Mouse (Mus musculus) left cerebral cortex, adult 6 months (tissue): ENCODE measurements around the gene Sptan1. TPM values are rescaled to one million over a fixed set of nuclear protein-coding genes. Genes with fewer than 3 reads are reported as not detected.

ENCODE experiments used
- long read RNA-seq, 2 experiments: library from polyadenylated mRNA; unstranded; transcript quantifications; one replicate each; pipeline ENCODE4 v2.0.0; 2019 to 2020
- polyA plus RNA-seq: library from polyadenylated mRNA; unstranded; fragments of <200 nt; fragmentation: Nextera tagmentation; gene quantifications from 2 replicates; pipeline ENCODE4 v1.2.3, GENCODE M21; 2021

The Sptan1 gene
- 113 and 146 TPM in 2 replicates for polyA plus RNA-seq
- long read RNA-seq, experiment 1, partial matches to known transcripts, result 176 of 213 reads
- long read RNA-seq, experiment 1, other reads (novel, unspliced or antisense), result 36 of 213 reads
- long read RNA-seq, experiment 2, transcript Sptan1-214 (2 exons, 719 nt), result major isoform, 8 of 125 reads
- long read RNA-seq, experiment 2, partial matches to known transcripts, result 110 of 125 reads
- long read RNA-seq, experiment 2, other reads (novel, unspliced or antisense), result 7 of 125 reads

GRCm38 (mm10) chr2:29965250-29965843, at the start of gene Sptan1:
Gene Sptan1 (plus strand): TSS chr2:29965560.

GRCm38 (mm10) chr2:29934906-29935599, 30.3 kb upstream of the Sptan1 start, which contains the start of gene Gle1:
Gene Gle1 (plus strand): TSS chr2:29935426.

GRCm38 (mm10) chr2:30048699-30049388, 83.5 kb downstream of the Sptan1 start, which contains the start of gene Wdr34:
Gene Wdr34 (minus strand): TSS chr2:30048881.

GRCm38 (mm10) chr2:30057223-30057904, 92.0 kb downstream of the Sptan1 start, which contains the start of gene Set:
Gene Set (plus strand): TSS chr2:30057378.

GRCm38 (mm10) chr2:30077502-30078348, 112.4 kb downstream of the Sptan1 start, which contains the start of gene Pkn3:
Gene Pkn3 (plus strand): TSS chr2:30077684.

Other genes with a start within 250 kb of the Sptan1 start
- gene Gm13420, start 213.9 kb upstream of the Sptan1 start, polyA plus RNA-seq, result 0.87 and 1.5 TPM in 2 replicates
- not detected in 2 replicates for gene Gm13547, start 206.2 kb upstream of the Sptan1 start, polyA plus RNA-seq
- 36.8 and 44.3 TPM in 2 replicates for gene Coq4, start 178.1 kb upstream of the Sptan1 start, polyA plus RNA-seq
- gene Trub2, start 177.1 kb upstream of the Sptan1 start, polyA plus RNA-seq, result 13.2 and 15.1 TPM in 2 replicates
- 13.9 and 17.3 TPM in 2 replicates for gene Slc27a4, start 162.9 kb upstream of the Sptan1 start, polyA plus RNA-seq
- 3.7 and 16.1 TPM in 2 replicates for gene Urm1, start 145.5 kb upstream of the Sptan1 start, polyA plus RNA-seq
- gene Cercam, start 96.4 kb upstream of the Sptan1 start, polyA plus RNA-seq, result 3.0 and 3.1 TPM in 2 replicates
- gene Odf2, start 76.3 kb upstream of the Sptan1 start, polyA plus RNA-seq, result 15.1 and 19.9 TPM in 2 replicates
- gene Gle1, start 30.1 kb upstream of the Sptan1 start, polyA plus RNA-seq, result 32.0 and 33.9 TPM in 2 replicates
- gene Wdr34, start 83.3 kb downstream of the Sptan1 start, polyA plus RNA-seq, result 38.6 and 50.8 TPM in 2 replicates
- 171 and 208 TPM in 2 replicates for gene Set, start 91.8 kb downstream of the Sptan1 start, polyA plus RNA-seq
- gene Pkn3, start 112.1 kb downstream of the Sptan1 start, polyA plus RNA-seq, result 0.41 and 0.72 TPM in 2 replicates
- gene Zdhhc12, start 128.1 kb downstream of the Sptan1 start, polyA plus RNA-seq, result 18.0 and 20.6 TPM in 2 replicates
- 13.9 and 19.7 TPM in 2 replicates for gene Zer1, start 159.0 kb downstream of the Sptan1 start, polyA plus RNA-seq
- 18.8 and 21.8 TPM in 2 replicates for gene Tbc1d13, start 168.2 kb downstream of the Sptan1 start, polyA plus RNA-seq
- gene Endog, start 205.9 kb downstream of the Sptan1 start, polyA plus RNA-seq, result 14.1 and 47.6 TPM in 2 replicates
- gene Spout1, start 212.9 kb downstream of the Sptan1 start, polyA plus RNA-seq, result 27.2 and 33.7 TPM in 2 replicates
- gene Kyat1, start 240.3 kb downstream of the Sptan1 start, polyA plus RNA-seq, result 6.5 and 7.9 TPM in 2 replicates